Mouse (Mus musculus) MEL (cell line): ENCODE measurements around the gene Dgkh.

Experiments
- CHD1 ChIP-seq: IDR thresholded peaks from 2 replicates; pipeline ENCODE4 v1.6.1; 2012; ENCODE audit warnings: low read depth, mild to moderate bottlenecking, inconsistent platforms, low read length, improper control_type of control experiment
- CTCF ChIP-seq, 3 experiments: IDR thresholded peaks in 2 of 3; conservative IDR thresholded peaks in 1 of 3; 2 replicates each; pipeline ENCODE4 v1.5.1; 2011 to 2012; ENCODE audit warnings: low read length in 3 of 3, low read depth in 2 of 3, mild to moderate bottlenecking in 2 of 3, improper control_type of control experiment in 1 of 3, inconsistent platforms in 1 of 3, mixed read lengths in 1 of 3, moderate library complexity in 1 of 3; ENCODE audit not compliant: control insufficient read depth in 1 of 3, insufficient read depth in 1 of 3, poor library complexity in 1 of 3, severe bottlenecking in 1 of 3
- E2F4 ChIP-seq: IDR thresholded peaks from 2 replicates; pipeline ENCODE4 v1.6.1; 2011; ENCODE audit warnings: low read depth, low read length, improper control_type of control experiment, borderline replicate concordance
- ETS1 ChIP-seq: IDR thresholded peaks from 2 replicates; pipeline ENCODE4 v1.6.1; 2012; ENCODE audit warnings: low read depth, mild to moderate bottlenecking, inconsistent platforms, low read length, improper control_type of control experiment, moderate library complexity
- GATA1 ChIP-seq: IDR thresholded peaks from 2 replicates; pipeline ENCODE4 v1.6.1; 2011; ENCODE audit warnings: low read depth, low read length, improper control_type of control experiment
- HCFC1 ChIP-seq: IDR thresholded peaks from 2 replicates; pipeline ENCODE4 v1.6.1; 2012; ENCODE audit warnings: low read depth, mild to moderate bottlenecking, inconsistent platforms, low read length, improper control_type of control experiment, moderate library complexity
- MAZ ChIP-seq: IDR thresholded peaks from 2 replicates; pipeline ENCODE4 v1.6.1; 2012; ENCODE audit warnings: low read depth, mild to moderate bottlenecking, inconsistent platforms, low read length, improper control_type of control experiment
- NRF1 ChIP-seq: IDR thresholded peaks from 2 replicates; pipeline ENCODE4 v1.6.1; 2014; ENCODE audit warnings: low read depth, mild to moderate bottlenecking, inconsistent platforms, low read length, improper control_type of control experiment, moderate library complexity; ENCODE audit not compliant: poor library complexity, insufficient read depth, severe bottlenecking
- POLR2A ChIP-seq, 2 experiments: IDR thresholded peaks; 2 replicates each; pipeline ENCODE4 v1.6.1; 2011 to 2012; ENCODE audit warnings: low read length in 2 of 2, mild to moderate bottlenecking in 2 of 2, control low read depth in 1 of 2, improper control_type of control experiment in 1 of 2, low read depth in 1 of 2, moderate library complexity in 1 of 2; ENCODE audit not compliant: control insufficient read depth in 1 of 2, insufficient read depth in 1 of 2, poor library complexity in 1 of 2
- RCOR1 ChIP-seq: IDR thresholded peaks from 2 replicates; pipeline ENCODE4 v1.6.1; 2012; ENCODE audit warnings: low read depth, mild to moderate bottlenecking, inconsistent platforms, low read length, improper control_type of control experiment
- UBTF ChIP-seq: IDR thresholded peaks from 2 replicates; pipeline ENCODE4 v1.6.1; 2012; ENCODE audit warnings: low read depth, mild to moderate bottlenecking, inconsistent platforms, low read length, improper control_type of control experiment, moderate library complexity, borderline replicate concordance; ENCODE audit not compliant: insufficient read depth
- ZKSCAN1 ChIP-seq: IDR thresholded peaks from 2 replicates; pipeline ENCODE4 v1.6.1; 2012; ENCODE audit warnings: low read depth, mild to moderate bottlenecking, inconsistent platforms, low read length, improper control_type of control experiment, moderate library complexity
- ZNF384 ChIP-seq: IDR thresholded peaks from 2 replicates; pipeline ENCODE4 v1.6.1; 2012; ENCODE audit warnings: low read depth, mild to moderate bottlenecking, inconsistent platforms, low read length, improper control_type of control experiment

GRCm38 (mm10) chr14:78770457-78770856 lies 37.9 kb upstream of the Dgkh start:
- TF ChIP-seq CTCF (IDR thresholded peaks at IDR 0.05 in 2 of 3, conservative IDR thresholded peaks at IDR 0.05 in 1 of 3; ENCODE audit: control insufficient read depth in 1 of 3, insufficient read depth in 1 of 3, low read depth in 2 of 3, low read length in 3 of 3, poor library complexity in 1 of 3, severe bottlenecking in 1 of 3) (no peak), MAZ (no peak), POLR2A (IDR thresholded peaks at IDR 0.05; ENCODE audit: control insufficient read depth in 1 of 2, insufficient read depth in 1 of 2, low read depth in 1 of 2, low read length in 2 of 2, poor library complexity in 1 of 2) (no peak), ZNF384 (no peak), HCFC1 (no peak), ZKSCAN1 (no peak), NRF1 (no peak), ETS1 (no peak), CHD1 (no peak), GATA1 (no peak), UBTF (no peak), RCOR1 (no peak), E2F4 (no peak)
